Mouse (Mus musculus) left cerebral cortex, adult 2 months (tissue): ENCODE results near the gene Fgfr2. TPM values are rescaled to one million over a fixed set of nuclear protein-coding genes. Genes with fewer than 3 reads are reported as not detected.

ENCODE experiments used
- DNase-seq, 2 experiments: peaks; one replicate each; pipeline ENCODE4 v3.0.0; 2021 to 2022; ENCODE audit warnings: low spot score in 2 of 2, mixed read lengths in 1 of 2; ENCODE audit errors: extremely low spot score in 1 of 2
- H3K27ac ChIP-seq: fragments of 200-600 bp; 2 replicates; pipeline ENCODE4 v1.8.1; 2022
- H3K4me3 ChIP-seq: fragments of 200-600 bp; 2 replicates; pipeline ENCODE4 v1.8.1; 2022
- CTCF ChIP-seq: fragments of 200-600 bp; IDR thresholded peaks from 2 replicates; pipeline ENCODE4 v1.8.1; 2022; ENCODE audit warnings: antibody characterized with exemption, mild to moderate bottlenecking, moderate library complexity
- intact Hi-C: fragments of 180-260 bp; cut with DNase I; formaldehyde crosslinking; loops from one replicate; pipeline ENCODE4 v1.15.1; 2025
- total RNA-seq, 2 experiments: library from RNA; stranded (reverse); gene quantifications; 2 replicates each; pipeline ENCODE4 v1.2.3; 2021

The Fgfr2 gene
- total RNA-seq, 2 experiments from 2014 or later: 47.3 to 47.4 TPM

- no peak for TF ChIP-seq CTCF
- no peak overlapping the region for H3K4me3 ChIP-seq
- peak in 1 of 2 experiments; percentile 23 for DNase-seq
- intact Hi-C loops: loop anchor here (2.0 to 10.0 kb wide), 3 partner anchors 237 to 667 kb away; partner anchors contain the start of genes Gpr26, Hmx2 and Hmx3
- H3K27ac ChIP-seq: 0 out of 2 replicates have a peak overlapping the region, but pooled peaks have one; percentile 56
Measured at GRCm38 (mm10) chr7:132211920-132212701, 911.0 kb downstream of the Fgfr2 start.

- no peak overlapping the region for H3K4me3 ChIP-seq
- H3K27ac ChIP-seq: no peak overlapping the region; the same call in 1 of the 2 replicates
- intact Hi-C loops: loop anchor here (10.0 kb wide), 1 partner anchor 666 kb away; the partner anchor contains the start of genes Hmx2 and Hmx3
- DNase-seq: no peak
- no peak for TF ChIP-seq CTCF
Measured at GRCm38 (mm10) chr7:132210616-132211015, 912.5 kb downstream of the Fgfr2 start.

GRCm38 (mm10) chr7:132208946-132209651, 914.1 kb downstream of the Fgfr2 start:
- DNase-seq: peak; percentile 26 to 51
- H3K27ac ChIP-seq: peak overlapping the region; percentile 53; the same call in 1 of the 2 replicates
- no peak overlapping the region for H3K4me3 ChIP-seq
- no peak for TF ChIP-seq CTCF
- intact Hi-C loops: loop anchor here (1.0 to 2.0 kb wide), 2 partner anchors 37 to 140 kb away; no protein-coding TSS in a partner anchor

GRCm38 (mm10) chr7:132204073-132204612, 919.0 kb downstream of the Fgfr2 start:
- no peak overlapping the region for H3K4me3 ChIP-seq
- no peak for DNase-seq
- TF ChIP-seq CTCF: no peak
- H3K27ac ChIP-seq: no peak overlapping the region
- intact Hi-C loops: no loop called here

- intact Hi-C loops: no loop called here
- Histone ChIP-seq H3K27ac (no peak overlapping the region), H3K4me3 (no peak overlapping the region)
- no peak for DNase-seq
- TF ChIP-seq CTCF: no peak
Measured at GRCm38 (mm10) chr7:132199686-132200085, 923.5 kb downstream of the Fgfr2 start.

- intact Hi-C loops: no loop called here
- DNase-seq: no peak
- H3K4me3 ChIP-seq: no peak overlapping the region
- TF ChIP-seq CTCF: no peak
- no peak overlapping the region for H3K27ac ChIP-seq
Measured at GRCm38 (mm10) chr7:132198806-132199205, 924.3 kb downstream of the Fgfr2 start.

- intact Hi-C loops: no loop called here
- Histone ChIP-seq H3K4me3 (no peak overlapping the region), H3K27ac (no peak overlapping the region)
- no peak for DNase-seq
- TF ChIP-seq CTCF: no peak
Measured at GRCm38 (mm10) chr7:132197817-132198475, 925.2 kb downstream of the Fgfr2 start.

- H3K4me3 ChIP-seq: no peak overlapping the region
- H3K27ac ChIP-seq: no peak overlapping the region
- TF ChIP-seq CTCF: no peak
- intact Hi-C loops: no loop called here
- no peak for DNase-seq
Measured at GRCm38 (mm10) chr7:132196581-132196980, 926.6 kb downstream of the Fgfr2 start.

GRCm38 (mm10) chr7:132193606-132194005, 929.5 kb downstream of the Fgfr2 start:
- intact Hi-C loops: no loop called here
- no peak for TF ChIP-seq CTCF
- Histone ChIP-seq H3K27ac (no peak overlapping the region), H3K4me3 (no peak overlapping the region)
- no peak for DNase-seq

- no peak overlapping the region for H3K4me3 ChIP-seq
- no peak for DNase-seq
- intact Hi-C loops: no loop called here
- H3K27ac ChIP-seq: no peak overlapping the region
- TF ChIP-seq CTCF: no peak
Measured at GRCm38 (mm10) chr7:132187456-132187855, 935.7 kb downstream of the Fgfr2 start.

GRCm38 (mm10) chr7:132183892-132184404, 939.2 kb downstream of the Fgfr2 start:
- TF ChIP-seq CTCF: no peak
- Histone ChIP-seq H3K4me3 (no peak overlapping the region), H3K27ac (no peak overlapping the region)
- intact Hi-C loops: no loop called here
- DNase-seq: no peak
